Mouse (Mus musculus) lung, embryonic 16.5 days (tissue): ENCODE data around the gene Gtf2ird2. TPM values are rescaled to one million over a fixed set of nuclear protein-coding genes. Genes with fewer than 3 reads are reported as not detected.

Experiments
- ATAC-seq: fragments of 200-750 bp; cut with Nextera tagmentation; 2 replicates; pipeline ENCODE4 v1.8.0; 2017; ENCODE audit warnings: low read depth, mild to moderate bottlenecking, moderate library complexity
- H3K27ac ChIP-seq: fragments of 300-500 bp; sonication (generic); 2 replicates; pipeline ENCODE4 v1.5.1; 2014; ENCODE audit warnings: mild to moderate bottlenecking, control low read depth, low read length
- H3K27me3 ChIP-seq: fragments of 300-500 bp; sonication (generic); 2 replicates; pipeline ENCODE4 v1.6.1; 2014; ENCODE audit warnings: low read depth, low read length, mixed read lengths; ENCODE audit not compliant: control insufficient read depth, insufficient read depth
- H3K36me3 ChIP-seq: fragments of 300-500 bp; sonication (generic); 2 replicates; pipeline ENCODE4 v1.6.1; 2014; ENCODE audit warnings: low read length; ENCODE audit not compliant: control insufficient read depth, insufficient read depth
- H3K4me1 ChIP-seq: fragments of 300-500 bp; sonication (generic); replicated peaks from 2 replicates; pipeline ENCODE4 v1.6.1; 2014; ENCODE audit warnings: low read length, mixed read lengths; ENCODE audit not compliant: control insufficient read depth, insufficient read depth
- H3K4me2 ChIP-seq: fragments of 300-500 bp; sonication (generic); 2 replicates; pipeline ENCODE4 v1.6.1; 2014; ENCODE audit warnings: low read depth, low read length, control low read depth
- H3K4me3 ChIP-seq: fragments of 300-500 bp; sonication (generic); 2 replicates; pipeline ENCODE4 v1.5.1; 2014; ENCODE audit warnings: mild to moderate bottlenecking, low read length, control low read depth
- H3K9ac ChIP-seq: fragments of 300-500 bp; sonication (generic); 2 replicates; pipeline ENCODE4 v1.6.1; 2014; ENCODE audit warnings: low read length, control low read depth
- H3K9me3 ChIP-seq: fragments of 300-500 bp; sonication (generic); 2 replicates; pipeline ENCODE4 v1.6.1; 2016; ENCODE audit warnings: low read length; ENCODE audit not compliant: control insufficient read depth
- WGBS: fragments of 180-500 bp; shearing (Covaris S2); extraction: QIAGEN DNeasy Blood & Tissue Kit; methylation state at CpG from one replicate; pipeline ENCODE4 v1.1.7; 2014; 5-methylcytosine and 5-hydroxymethylcytosine counted together
- polyA plus RNA-seq: library from polyadenylated mRNA; unstranded; fragments of >200 nt; fragmentation: Nextera tagmentation; extraction: Ambion mirVana; gene quantifications from 2 replicates; pipeline ENCODE4 v1.2.1, GENCODE M21; 2015

Gtf2ird2 gene
- polyA plus RNA-seq, 1 experiment from 2014 or later = 8.6 TPM

DNA sequence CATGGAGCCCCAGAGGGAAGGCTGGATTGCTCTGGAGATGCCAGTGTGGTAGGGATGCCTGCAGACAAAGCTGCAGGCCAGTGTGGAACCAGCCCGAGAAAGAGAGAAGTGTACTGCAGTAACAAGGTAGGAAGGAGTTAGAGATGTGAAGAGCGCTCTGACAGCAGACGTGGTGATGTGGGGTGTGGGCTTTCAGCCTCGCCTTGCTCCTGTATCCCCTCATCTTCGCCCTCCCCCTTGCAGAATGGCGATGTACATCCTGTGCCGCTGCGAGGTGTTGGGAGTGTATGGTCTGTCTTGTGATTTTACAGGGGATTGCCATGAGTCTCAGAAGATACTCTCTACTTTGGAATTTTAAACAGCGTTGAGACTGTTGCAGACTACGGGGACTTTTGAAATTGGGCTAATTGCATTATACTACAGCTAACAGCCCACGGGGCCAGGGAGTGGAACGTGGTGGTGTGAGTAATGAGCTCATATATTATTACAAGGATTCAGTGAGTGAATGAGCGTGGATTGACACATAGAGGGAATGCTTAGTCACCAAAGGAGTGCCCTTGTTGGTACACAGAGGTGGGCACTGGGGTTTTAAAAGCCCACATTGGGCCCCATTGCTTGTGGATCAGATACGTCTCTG lies 64.9 kb downstream of the Gtf2ird2 start:
- Histone ChIP-seq H3K36me3 (peaks cover 87% of the 10 kb centered on the region), H3K9ac (no peak overlapping the region), H3K4me3 (no peak overlapping the region), H3K27ac (no peak overlapping the region), H3K4me2 (no peak overlapping the region), H3K9me3 (no peaks in the 10 kb centered on the region), H3K4me1 (no peaks in the 10 kb centered on the region), H3K27me3 (no peaks in the 10 kb centered on the region)
- WGBS = 91% methylated on average over 14 of the region's 14 CpGs
- ATAC-seq = no peak

- H3K36me3 ChIP-seq = peaks cover 83% of the 10 kb centered on the region
- no peaks in the 10 kb centered on the region for H3K4me1 ChIP-seq
- no peak overlapping the region for H3K4me3 ChIP-seq
These were observed 65.4 kb downstream of the Gtf2ird2 start for GRCm38 (mm10) chr5:134249245-134249649.

DNA sequence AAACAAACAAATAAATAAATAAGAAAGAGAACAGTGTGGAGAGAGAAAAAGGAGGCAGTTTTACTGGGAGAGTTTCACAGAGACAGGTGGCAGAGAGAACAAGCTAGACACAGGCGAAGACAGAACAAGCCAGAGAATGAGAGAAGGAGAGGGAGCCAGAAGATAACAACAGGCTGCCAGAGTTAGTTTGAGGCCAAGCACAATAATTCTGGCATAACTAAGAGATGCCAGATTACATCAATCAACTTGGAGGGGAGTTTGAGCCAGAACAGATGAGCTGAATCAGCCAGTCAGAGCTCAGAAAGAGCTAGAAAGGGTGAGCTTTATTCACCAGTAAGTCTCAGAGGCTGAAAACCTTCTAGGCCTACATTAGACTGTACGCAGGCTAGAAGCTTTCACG lies 66.8 kb downstream of the Gtf2ird2 start:
- Histone ChIP-seq H3K9ac (no peak overlapping the region), H3K27ac (no peak overlapping the region), H3K9me3 (no peaks in the 10 kb centered on the region), H3K4me2 (no peak overlapping the region), H3K4me3 (no peak overlapping the region), H3K4me1 (no peaks in the 10 kb centered on the region), H3K36me3 (peaks cover 87% of the 10 kb centered on the region), H3K27me3 (no peaks in the 10 kb centered on the region)
- ATAC-seq = no peak
- WGBS = 92% methylated on average over 3 of the region's 3 CpGs

More at GRCm38 (mm10) chr5:134249245-134249649, 65.4 kb downstream of the Gtf2ird2 start:
- Histone ChIP-seq H3K9ac (no peak overlapping the region), H3K9me3 (no peaks in the 10 kb centered on the region), H3K27ac (no peak overlapping the region), H3K4me2 (no peak overlapping the region), H3K27me3 (no peaks in the 10 kb centered on the region)
- no peak for ATAC-seq
- 91% methylated on average over 8 of the region's 8 CpGs for WGBS

DNA sequence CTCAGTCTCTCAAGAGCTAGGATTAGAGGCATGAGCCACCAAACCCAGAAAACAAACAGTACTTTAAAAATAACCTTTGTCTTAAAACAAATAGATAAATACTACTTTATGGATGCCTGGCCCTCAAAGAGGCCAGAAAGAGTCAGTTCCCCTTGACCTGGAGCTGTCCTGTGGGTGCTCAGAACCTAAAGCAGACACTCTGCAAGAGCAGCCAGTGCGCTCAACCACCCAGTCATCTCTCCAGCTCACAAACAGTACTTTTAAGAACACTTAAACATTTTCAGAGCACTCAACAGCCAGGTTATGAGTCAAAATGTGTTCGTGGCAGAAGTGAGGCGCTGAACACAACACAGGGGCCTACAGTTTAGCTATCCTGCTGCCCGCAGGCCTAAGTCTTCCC lies 67.3 kb downstream of the Gtf2ird2 start:
- H3K27ac ChIP-seq = peak overlapping the region; percentile 21; the same call in 1 of the 2 replicates
- H3K36me3 ChIP-seq = peaks cover 88% of the 10 kb centered on the region
- no peak overlapping the region for H3K4me3 ChIP-seq
- H3K4me2 ChIP-seq = no peak overlapping the region
- H3K4me1 ChIP-seq = no peaks in the 10 kb centered on the region
- H3K27me3 ChIP-seq = no peaks in the 10 kb centered on the region
- H3K9me3 ChIP-seq = no peaks in the 10 kb centered on the region
- no peak overlapping the region for H3K9ac ChIP-seq
- 88% methylated on average over 4 of the region's 4 CpGs for WGBS
- ATAC-seq = no peak

GRCm38 (mm10) chr5:134253806-134254205 lies 70.0 kb downstream of the Gtf2ird2 start:
- H3K9me3 ChIP-seq = no peaks in the 10 kb centered on the region
- no peak overlapping the region for H3K4me3 ChIP-seq
- H3K9ac ChIP-seq = no peak overlapping the region
- ATAC-seq = no peak
- no peaks in the 10 kb centered on the region for H3K27me3 ChIP-seq
- 72% methylated on average over 3 of the region's 3 CpGs for WGBS
- no peak overlapping the region for H3K4me2 ChIP-seq
- no peak overlapping the region for H3K27ac ChIP-seq
- no peaks in the 10 kb centered on the region for H3K4me1 ChIP-seq
- H3K36me3 ChIP-seq = peaks cover 76% of the 10 kb centered on the region

DNA sequence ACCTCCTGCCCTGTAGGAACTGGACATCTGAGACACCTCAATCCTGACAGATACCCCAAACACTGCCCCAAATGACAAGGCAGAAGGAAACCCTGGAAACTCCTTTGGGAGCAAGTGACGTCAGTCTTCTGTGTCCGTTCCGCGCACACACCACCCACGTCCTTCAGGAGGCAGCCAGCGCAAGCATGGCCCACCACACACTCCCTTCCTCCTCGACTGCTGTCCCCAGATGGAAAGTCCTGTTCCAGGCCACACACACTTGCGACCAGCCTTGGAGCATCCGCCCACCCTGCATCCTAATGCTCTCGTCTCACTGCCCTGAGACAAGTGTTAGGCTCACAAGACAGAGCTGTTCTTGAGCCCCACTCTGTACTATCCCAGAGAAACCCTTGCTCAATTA lies 71.5 kb downstream of the Gtf2ird2 start:
- Histone ChIP-seq H3K9ac (no peak overlapping the region), H3K27ac (no peak overlapping the region), H3K27me3 (no peaks in the 10 kb centered on the region), H3K36me3 (peaks cover 75% of the 10 kb centered on the region), H3K9me3 (no peaks in the 10 kb centered on the region), H3K4me1 (no peaks in the 10 kb centered on the region), H3K4me3 (no peak overlapping the region), H3K4me2 (no peak overlapping the region)
- ATAC-seq = no peak
- WGBS = 88% methylated on average over 10 of the region's 10 CpGs

DNA sequence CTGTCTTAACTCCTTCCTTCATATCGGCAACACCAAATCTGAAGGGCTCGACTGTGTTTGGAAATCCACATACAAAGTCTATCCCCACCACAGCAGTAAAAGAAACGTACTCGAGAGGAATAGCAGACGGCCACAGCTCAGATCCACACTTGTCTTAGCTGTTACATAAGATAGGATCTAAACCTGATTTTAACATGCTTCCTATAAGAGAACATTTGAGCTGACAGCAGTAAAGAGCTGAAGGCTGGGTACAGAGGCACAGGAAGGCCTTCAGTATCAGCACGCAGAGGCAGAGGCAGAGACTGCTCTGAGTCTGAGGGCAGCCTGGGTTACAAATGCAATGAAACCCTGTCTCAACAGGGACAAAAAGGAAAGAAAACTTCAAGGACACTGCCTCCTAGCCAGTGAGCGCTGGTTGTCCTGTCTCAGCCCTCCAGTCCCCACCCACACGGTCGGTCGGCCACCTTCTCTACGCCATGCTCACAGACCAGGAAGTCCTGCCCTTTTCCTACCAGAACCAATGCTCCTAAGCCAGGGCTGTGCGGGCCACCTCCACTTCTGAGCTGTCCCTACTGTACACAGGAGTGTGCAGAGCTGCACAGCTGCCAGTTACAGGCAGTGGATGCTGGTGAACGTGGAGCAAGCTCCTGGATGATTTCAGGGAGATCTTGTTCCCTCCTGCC lies 73.7 kb downstream of the Gtf2ird2 start:
- no peaks in the 10 kb centered on the region for H3K4me1 ChIP-seq
- peaks cover 75% of the 10 kb centered on the region for H3K36me3 ChIP-seq
- H3K27me3 ChIP-seq = no peaks in the 10 kb centered on the region
- H3K4me3 ChIP-seq = no peak overlapping the region
- H3K4me2 ChIP-seq = no peak overlapping the region
- ATAC-seq = no peak
- no peak overlapping the region for H3K9ac ChIP-seq
- 88% methylated on average over 13 of the region's 13 CpGs for WGBS
- no peaks in the 10 kb centered on the region for H3K9me3 ChIP-seq
- H3K27ac ChIP-seq = no peak overlapping the region

DNA sequence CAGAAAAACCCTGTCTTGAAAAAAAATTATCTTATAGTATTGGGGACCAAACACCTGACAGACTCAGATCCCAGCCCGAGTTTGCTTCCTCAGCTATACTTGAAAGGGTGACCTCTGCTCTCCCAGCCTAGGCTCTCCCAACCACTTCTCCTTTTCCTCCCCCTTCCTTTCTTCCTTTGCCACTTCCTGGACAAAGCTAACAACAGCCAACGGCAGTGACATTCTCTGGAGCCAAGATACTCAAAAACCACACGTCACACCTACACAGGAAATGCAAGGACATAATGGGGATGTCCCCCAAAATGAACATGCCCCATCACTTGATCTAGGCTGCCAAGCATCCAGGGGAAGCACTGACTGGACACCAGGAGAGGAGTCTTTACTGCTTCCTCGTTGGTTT lies 74.6 kb downstream of the Gtf2ird2 start:
- WGBS = 54% methylated on average over 4 of the region's 4 CpGs
- no peaks in the 10 kb centered on the region for H3K9me3 ChIP-seq

GRCm38 (mm10) chr5:134258934-134259333 lies 75.1 kb downstream of the Gtf2ird2 start:
- no peak overlapping the region for H3K27ac ChIP-seq

More for the DNA sequence above, 74.6 kb downstream of the Gtf2ird2 start:
- Histone ChIP-seq H3K4me3 (no peak overlapping the region), H3K36me3 (peaks cover 74% of the 10 kb centered on the region), H3K4me2 (no peak overlapping the region), H3K27me3 (no peaks in the 10 kb centered on the region), H3K9ac (no peak overlapping the region), H3K4me1 (no peaks in the 10 kb centered on the region), H3K27ac (no peak overlapping the region)
- no peak for ATAC-seq

More at GRCm38 (mm10) chr5:134258934-134259333, 75.1 kb downstream of the Gtf2ird2 start:
- Histone ChIP-seq H3K36me3 (peaks cover 72% of the 10 kb centered on the region), H3K27me3 (no peaks in the 10 kb centered on the region), H3K9ac (no peak overlapping the region), H3K9me3 (no peaks in the 10 kb centered on the region), H3K4me3 (no peak overlapping the region), H3K4me1 (no peaks in the 10 kb centered on the region), H3K4me2 (no peak overlapping the region)
- ATAC-seq = no peak
- WGBS = 92% methylated on average over 2 of the region's 2 CpGs
